Mouse (Mus musculus): Measurements from ENCODE around the gene Fdx1l. TPM values are rescaled to one million over a fixed set of nuclear protein-coding genes. Genes with fewer than 3 reads are reported as not detected.

The Fdx1l gene
- 10 to 100 TPM; 33.5 to 34.0 TPM for total RNA-seq (2023)

DNA sequence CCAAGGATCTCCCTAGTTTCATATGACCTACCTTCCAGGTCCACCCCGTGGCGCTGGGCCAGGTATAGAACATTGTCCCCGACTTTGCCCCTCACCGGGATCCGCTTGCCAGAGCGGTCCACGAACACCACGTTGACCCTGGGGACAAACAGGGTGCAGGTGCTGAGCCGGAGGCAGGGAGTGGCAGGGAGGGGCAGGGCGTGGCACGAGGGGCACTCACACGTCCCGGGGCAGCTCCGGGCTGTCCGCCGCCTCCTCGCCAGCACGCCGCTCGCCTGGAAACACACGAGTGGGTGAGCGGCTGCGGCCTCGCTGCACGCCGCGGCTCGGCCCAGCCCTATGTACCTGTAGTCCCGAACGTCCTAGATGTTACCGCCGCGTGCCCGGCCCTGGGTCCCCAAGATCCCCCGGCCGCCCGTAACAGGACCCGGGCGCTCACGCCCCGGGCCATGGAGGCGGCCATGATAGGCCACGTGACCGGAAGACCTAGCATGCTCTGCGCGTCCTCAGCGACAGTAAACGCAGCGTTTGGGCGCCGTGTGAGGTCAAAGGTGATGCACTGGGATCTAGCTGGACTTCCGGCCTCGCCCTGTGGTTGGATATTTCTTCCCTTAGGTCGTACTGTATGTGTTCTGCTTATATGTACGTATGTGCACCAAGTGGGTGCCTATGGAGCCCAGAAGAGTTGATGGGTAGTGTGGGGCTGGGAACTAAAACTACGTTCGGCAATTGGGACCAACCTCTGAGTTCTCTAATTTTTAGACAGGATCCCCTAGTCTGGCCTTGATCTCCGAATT lies at the start of gene Fdx1l, which contains the start of gene Gm49373:
Gene Fdx1l, minus strand, starts transcription at position 571 of the 797 bp plus-strand sequence.
Gene Gm49373, minus strand, starts transcription at position 53 of the 797 bp plus-strand sequence.

DNA sequence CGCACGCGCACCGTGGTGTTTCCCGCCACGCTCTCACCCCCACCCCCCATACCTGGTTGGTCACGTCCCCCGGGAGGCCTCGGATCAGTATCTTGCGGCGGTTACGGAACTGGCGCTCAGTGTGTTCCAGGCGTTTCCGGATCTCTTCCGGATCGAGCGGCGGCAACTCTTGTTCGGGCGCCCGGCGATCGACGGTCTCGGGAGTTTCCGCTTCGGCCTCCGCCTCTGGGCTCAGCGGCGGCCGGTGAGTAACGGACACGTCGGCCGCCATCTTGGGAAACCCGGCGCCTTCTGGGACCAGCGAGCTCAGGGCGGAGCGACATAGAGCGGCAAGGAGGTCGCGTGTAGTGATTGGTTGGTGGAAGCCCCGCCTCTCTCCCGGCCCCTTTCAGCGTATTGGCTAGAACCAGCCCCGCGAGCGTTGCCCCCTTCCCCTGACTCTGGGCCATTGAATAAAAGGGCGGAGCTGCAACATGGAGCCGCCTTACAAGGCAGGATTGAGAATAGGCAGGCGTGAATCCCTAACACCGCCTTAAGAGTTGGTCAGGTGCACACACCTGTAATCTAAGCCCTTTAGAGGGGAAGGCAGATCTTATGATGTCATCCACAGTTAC lies 18.4 kb upstream of the Fdx1l start, which contains the start of the genes Gm38431 and Raver1:
Gene Gm38431, minus strand, starts transcription at position 291 of the 614 bp plus-strand sequence.
Gene Raver1, minus strand, starts transcription at position 302 of the 614 bp plus-strand sequence.

GRCm38 (mm10) chr9:21067006-21067684 lies 6.3 kb downstream of the Fdx1l start, which contains the start of gene Zglp1:
Gene Zglp1, minus strand, starts transcription at chr9:21067093.

GRCm38 (mm10) chr9:21031896-21032351 lies 41.5 kb downstream of the Fdx1l start, which contains the start of gene Icam5:
Gene Icam5, plus strand, starts transcription at chr9:21032073.

GRCm38 (mm10) chr9:21029291-21030054 lies 43.9 kb downstream of the Fdx1l start, which contains the start of gene Icam4:
Gene Icam4, plus strand, starts transcription at chr9:21029373.

Other genes starting within 250 kb of the Fdx1l start
- gene A230050P20Rik, start 205.0 kb downstream of the Fdx1l start, total RNA-seq (2023): 10 to 100 TPM; 59.7 to 65.3 TPM
- 1 to 10 TPM; 1.1 to 3.0 TPM for gene Angptl6, start 193.9 kb downstream of the Fdx1l start, total RNA-seq (2023)
- 100 to 1,000 TPM in 1 of 2 experiments, 10 to 100 TPM in 1; 95.1 to 102 TPM for gene Ppan, start 185.4 kb downstream of the Fdx1l start, total RNA-seq (2023)
- 100 to 1,000 TPM; 187 to 197 TPM for gene Eif3g, start 175.0 kb downstream of the Fdx1l start, total RNA-seq (2023)
- 100 to 1,000 TPM in 1 of 2 experiments, 10 to 100 TPM in 1; 99.8 to 107 TPM for gene Dnmt1, start 113.7 kb downstream of the Fdx1l start, total RNA-seq (2023)
- 1 to 10 TPM; 2.5 to 6.7 TPM for gene S1pr2, start 96.8 kb downstream of the Fdx1l start, total RNA-seq (2023)
- 10 to 100 TPM; 51.2 to 53.0 TPM for gene Mrpl4, start 70.9 kb downstream of the Fdx1l start, total RNA-seq (2023)
- 10 to 100 TPM; 43.1 to 49.4 TPM for gene Icam1, start 57.6 kb downstream of the Fdx1l start, total RNA-seq (2023)
- 1 to 10 TPM in 1 of 2 experiments, under 1 TPM in 1; 0.56 to 1.2 TPM for gene Icam4, start 44.2 kb downstream of the Fdx1l start, total RNA-seq (2023)
- under 1 TPM; 0.62 to 0.73 TPM for gene Icam5, start 41.5 kb downstream of the Fdx1l start, total RNA-seq (2023)
- 1 to 10 TPM; 2.6 to 3.7 TPM for gene Zglp1, start 6.5 kb downstream of the Fdx1l start, total RNA-seq (2023)
- 1 to 10 TPM; 2.3 to 4.1 TPM for gene Gm49373, start 518 bp downstream of the Fdx1l start, total RNA-seq (2023)
- 10 to 100 TPM; 12.8 to 16.0 TPM for gene Gm38431, start 18.4 kb upstream of the Fdx1l start, total RNA-seq (2023)
- gene Raver1, start 18.4 kb upstream of the Fdx1l start, total RNA-seq (2023): 100 to 1,000 TPM; 110 to 111 TPM
- 10 to 100 TPM; 65.7 to 68.6 TPM for gene Tyk2, start 57.6 kb upstream of the Fdx1l start, total RNA-seq (2023)
- 100 to 1,000 TPM; 132 to 148 TPM for gene Cdc37, start 76.4 kb upstream of the Fdx1l start, total RNA-seq (2023)
- gene Pde4a, start 92.1 kb upstream of the Fdx1l start, total RNA-seq (2023): 1 to 10 TPM in 1 of 2 experiments, under 1 TPM in 1; 0.74 to 1.8 TPM
- gene Keap1, start 165.7 kb upstream of the Fdx1l start, total RNA-seq (2023): 10 to 100 TPM; 35.2 to 43.8 TPM
- 1 to 10 TPM; 1.1 to 1.9 TPM for gene S1pr5, start 174.8 kb upstream of the Fdx1l start, total RNA-seq (2023)
- 10 to 100 TPM; 48.4 to 48.8 TPM for gene Atg4d, start 191.7 kb upstream of the Fdx1l start, total RNA-seq (2023)
- gene Kri1, start 214.4 kb upstream of the Fdx1l start, total RNA-seq (2023): 100 to 1,000 TPM; 142 to 150 TPM
- 10 to 100 TPM; 48.2 to 56.3 TPM for gene Cdkn2d, start 217.8 kb upstream of the Fdx1l start, total RNA-seq (2023)
- gene Ap1m2, start 238.7 kb upstream of the Fdx1l start, total RNA-seq (2023): 1 to 10 TPM; 1.8 to 2.7 TPM
- 100 to 1,000 TPM; 379 to 394 TPM for gene Slc44a2, start 247.1 kb upstream of the Fdx1l start, total RNA-seq (2023)